Mouse (Mus musculus) CD4-positive, CD25-positive, alpha-beta regulatory T cell, adult 2 months (primary cell): ENCODE data around the gene Dpp6.

Experiments used
- DNase-seq: peaks from one replicate; pipeline ENCODE4 v3.0.0-alpha.2; 2012; ENCODE audit warnings: low read depth, low spot score

The Dpp6 gene

GRCm38 (mm10) chr5:27373931-27374330, 556.9 kb downstream of the Dpp6 start:
- no peak for DNase-seq

GRCm38 (mm10) chr5:27375841-27376240, 558.8 kb downstream of the Dpp6 start:
- no peak for DNase-seq

- DNase-seq: no peak
Measured at GRCm38 (mm10) chr5:27380656-27381385, 563.8 kb downstream of the Dpp6 start.

GRCm38 (mm10) chr5:27398371-27398770, 581.4 kb downstream of the Dpp6 start:
- DNase-seq: no peak

GRCm38 (mm10) chr5:27399111-27399510, 582.1 kb downstream of the Dpp6 start:
- no peak for DNase-seq

GRCm38 (mm10) chr5:27402616-27403015, 585.6 kb downstream of the Dpp6 start:
- DNase-seq: no peak

- DNase-seq: no peak
Measured at GRCm38 (mm10) chr5:27408854-27409253, 591.9 kb downstream of the Dpp6 start.

- no peak for DNase-seq
Measured at GRCm38 (mm10) chr5:27413023-27413422, 596.0 kb downstream of the Dpp6 start.

GRCm38 (mm10) chr5:27415518-27415917, 598.5 kb downstream of the Dpp6 start:
- no peak for DNase-seq

- DNase-seq: no peak
Measured at GRCm38 (mm10) chr5:27416571-27416970, 599.6 kb downstream of the Dpp6 start.

- no peak for DNase-seq
Measured at GRCm38 (mm10) chr5:27417398-27417797, 600.4 kb downstream of the Dpp6 start.

- no peak for DNase-seq
Measured at GRCm38 (mm10) chr5:27418856-27419255, 601.9 kb downstream of the Dpp6 start.

GRCm38 (mm10) chr5:27421090-27421635, 604.2 kb downstream of the Dpp6 start:
- DNase-seq: no peak

- DNase-seq: no peak
Measured at GRCm38 (mm10) chr5:27423766-27424165, 606.8 kb downstream of the Dpp6 start.

GRCm38 (mm10) chr5:27424484-27425080, 607.6 kb downstream of the Dpp6 start:
- no peak for DNase-seq

- no peak for DNase-seq
Measured at GRCm38 (mm10) chr5:27426200-27426599, 609.2 kb downstream of the Dpp6 start.

GRCm38 (mm10) chr5:27433584-27433983, 616.6 kb downstream of the Dpp6 start:
- no peak for DNase-seq

GRCm38 (mm10) chr5:27453201-27453845, 636.3 kb downstream of the Dpp6 start:
- no peak for DNase-seq

- DNase-seq: no peak
Measured at GRCm38 (mm10) chr5:27454386-27454785, 637.4 kb downstream of the Dpp6 start.

GRCm38 (mm10) chr5:27456981-27457380, 640.0 kb downstream of the Dpp6 start:
- DNase-seq: no peak

- no peak for DNase-seq
Measured at GRCm38 (mm10) chr5:27457686-27458085, 640.7 kb downstream of the Dpp6 start.

GRCm38 (mm10) chr5:27474964-27475465, 658.0 kb downstream of the Dpp6 start:
- no peak for DNase-seq
